Comparison of ENCODE assay signal across 7 mouse cellular contexts in genomic region chr2:129174474-129174873, GRCm38 (mm10). TPM values are rescaled to one million over a fixed set of nuclear protein-coding genes. Genes with fewer than 3 reads are reported as not detected.
A peak's percentile ranks its signal among the peaks of the same experiment; 100 is the strongest.
DNase-seq lines count a peak whose midpoint lies in the region; ATAC-seq and TF ChIP-seq lines count a peak whose summit lies in the region.

No protein-coding gene starts in this region.

- TF ChIP-seq CTCF in lung, postnatal 0 days (IDR thresholded peaks at IDR 0.05): peak; percentile 90
- peak; percentile 67 for TF ChIP-seq CTCF in small intestine, adult 2 months (IDR thresholded peaks at IDR 0.05; ENCODE audit: extremely low read depth, insufficient read length, insufficient replicate concordance, low read depth, low read length)

- ATAC-seq in embryonic facial prominence, embryonic 14.5 days (ENCODE audit: low read depth): no peak
- no peak for ATAC-seq in heart, embryonic 14.5 days (ENCODE audit: insufficient number of reproducible peaks, insufficient read depth, low FRiP score, low read depth)
- ATAC-seq in lung, postnatal 0 days: peak; percentile 65

- TF ChIP-seq POLR2A in small intestine, adult 2 months (IDR thresholded peaks at IDR 0.05; ENCODE audit: low read depth, low read length): no peak

- peak; percentile 66 for DNase-seq in ES-CJ7 (ENCODE audit: low read depth, low spot score)
- DNase-seq in adrenal gland, adult 2 months: peak; percentile 44
- DNase-seq in embryonic facial prominence, embryonic 14.5 days (ENCODE audit: low spot score): peak; percentile 45
- DNase-seq in kidney, postnatal 4 days: peak; percentile 63 to 73
- DNase-seq in lung, postnatal 0 days (ENCODE audit: low spot score): peak; percentile 81

- no peaks in the 10 kb centered on the region for H3K36me3 ChIP-seq in embryonic facial prominence, embryonic 14.5 days (ENCODE audit: control insufficient read depth, insufficient read depth, low read length)
- H3K36me3 ChIP-seq in heart, embryonic 14.5 days (ENCODE audit: control insufficient read depth, insufficient read depth, low read length): no peaks in the 10 kb centered on the region
- no peaks in the 10 kb centered on the region for H3K36me3 ChIP-seq in lung, postnatal 0 days (ENCODE audit: insufficient read depth, low read length)
- H3K36me3 ChIP-seq in small intestine, adult 2 months (ENCODE audit: control insufficient read depth, insufficient read depth, low read length): no peaks in the 10 kb centered on the region

- TF ChIP-seq EP300 in lung, postnatal 0 days (IDR thresholded peaks at IDR 0.05): no peak

- H3K4me1 ChIP-seq in embryonic facial prominence, embryonic 14.5 days (ENCODE audit: control insufficient read depth, insufficient read depth, low read length): no peaks in the 10 kb centered on the region
- H3K4me1 ChIP-seq in heart, embryonic 14.5 days (ENCODE audit: control insufficient read depth in 2 of 2, insufficient read depth in 2 of 2, low read length in 2 of 2): 0 out of 4 replicates have a peak, but pooled peaks cover 0 to 3% of the 10 kb centered on the region in 2 experiments
- no peaks in the 10 kb centered on the region for H3K4me1 ChIP-seq in lung, postnatal 0 days (ENCODE audit: insufficient read depth, low read depth, low read length)
- no peaks in the 10 kb centered on the region; the same call in 1 of the 2 replicates for H3K4me1 ChIP-seq in small intestine, adult 2 months (ENCODE audit: control insufficient read depth, insufficient read depth, insufficient read length, low read length)

- no peak overlapping the region for H3K4me2 ChIP-seq in embryonic facial prominence, embryonic 14.5 days (ENCODE audit: low read depth, low read length)
- 0 out of 2 replicates have a peak overlapping the region, but pooled peaks have one; percentile 16 for H3K4me2 ChIP-seq in heart, embryonic 14.5 days (ENCODE audit: low read length)
- H3K4me2 ChIP-seq in lung, postnatal 0 days (replicated peaks; ENCODE audit: low read depth, low read length): no peak overlapping the region

- no peaks in the 10 kb centered on the region for H3K9me3 ChIP-seq in embryonic facial prominence, embryonic 14.5 days (ENCODE audit: control insufficient read depth, low read length)
- no peaks in the 10 kb centered on the region for H3K9me3 ChIP-seq in heart, embryonic 14.5 days (ENCODE audit: control insufficient read depth, low read length)
- H3K9me3 ChIP-seq in lung, postnatal 0 days (ENCODE audit: low read length): no peaks in the 10 kb centered on the region

- H3K4me3 ChIP-seq in embryonic facial prominence, embryonic 14.5 days (ENCODE audit: low read depth, low read length): no peak overlapping the region
- no peak overlapping the region for H3K4me3 ChIP-seq in heart, embryonic 14.5 days (ENCODE audit: control insufficient read depth in 1 of 2, insufficient read depth in 1 of 2, low read depth in 1 of 2, low read length in 2 of 2)
- no peak overlapping the region for H3K4me3 ChIP-seq in lung, postnatal 0 days (ENCODE audit: low read depth, low read length)
- no peak overlapping the region for H3K4me3 ChIP-seq in small intestine, adult 2 months (ENCODE audit: low read depth, low read length)

- no peak overlapping the region for H3K27ac ChIP-seq in embryonic facial prominence, embryonic 14.5 days (replicated peaks; ENCODE audit: low read depth, low read length)
- H3K27ac ChIP-seq in heart, embryonic 14.5 days (replicated peaks in 1 of 2; ENCODE audit: control insufficient read depth in 1 of 2, insufficient read depth in 1 of 2, low read depth in 2 of 2, low read length in 2 of 2): no peak overlapping the region
- H3K27ac ChIP-seq in lung, postnatal 0 days (ENCODE audit: low read length): no peak overlapping the region
- H3K27ac ChIP-seq in small intestine, adult 2 months (ENCODE audit: insufficient read depth, low read depth, low read length): no peak overlapping the region

- WGBS in embryonic facial prominence, embryonic 14.5 days: 50% methylated on average over 7 of the region's 7 CpGs
- 31% methylated on average over 7 of the region's 7 CpGs for WGBS in heart, embryonic 14.5 days
- WGBS in lung, postnatal 0 days: 22% methylated on average over 7 of the region's 7 CpGs
- 19% methylated on average over 7 of the region's 7 CpGs for WGBS in small intestine, adult 2 months

- no peak overlapping the region for H3K9ac ChIP-seq in embryonic facial prominence, embryonic 14.5 days (ENCODE audit: low read depth, low read length)
- no peak overlapping the region for H3K9ac ChIP-seq in heart, embryonic 14.5 days (ENCODE audit: low read length)
- H3K9ac ChIP-seq in lung, postnatal 0 days (replicated peaks; ENCODE audit: low read depth): no peak overlapping the region

- H3K27me3 ChIP-seq in embryonic facial prominence, embryonic 14.5 days (replicated peaks; ENCODE audit: control insufficient read depth, insufficient read depth, low read length): no peaks in the 10 kb centered on the region
- H3K27me3 ChIP-seq in heart, embryonic 14.5 days (ENCODE audit: control insufficient read depth, insufficient read depth, low read length): no peaks in the 10 kb centered on the region
- no peaks in the 10 kb centered on the region for H3K27me3 ChIP-seq in lung, postnatal 0 days (replicated peaks; ENCODE audit: insufficient read depth, low read length)
- H3K27me3 ChIP-seq in small intestine, adult 2 months (ENCODE audit: control insufficient read depth, insufficient read depth, low read length): no peaks in the 10 kb centered on the region; the same call in 1 of the 2 replicates

RNA-seq across cellular contexts. Expression of gene Slc20a1, which starts 24.1 kb away (rescaled TPM):
- total RNA-seq in adrenal gland, adult 2 months (2021): 10 to 100 TPM; 12.4 to 14.1 TPM
- polyA plus RNA-seq in adrenal gland, adult 2 months (2012; rRNA removed): 6.8 and 9.4 TPM in 2 replicates
- polyA plus RNA-seq in embryonic facial prominence, embryonic 14.5 days (2014; fragmentation: Nextera tagmentation; extraction: Ambion mirVana): 23.7 and 28.8 TPM in 2 replicates
- polyA plus RNA-seq in heart, embryonic 14.5 days (2014; fragmentation: Nextera tagmentation; extraction: Ambion mirVana): 21.6 and 22.0 TPM in 2 replicates
- polyA plus RNA-seq in lung, postnatal 0 days (2015; fragmentation: Nextera tagmentation; extraction: Ambion mirVana): 10.0 and 10.5 TPM in 2 replicates
- polyA plus RNA-seq in small intestine, adult 2 months (2012; rRNA removed): 4.8 and 6.6 TPM in 2 replicates

RNA-seq across cellular contexts. Expression of gene Chchd5, which starts 45.0 kb away (rescaled TPM):
- 10 to 100 TPM; 22.5 to 27.3 TPM for total RNA-seq in adrenal gland, adult 2 months (2021)
- 84.8 and 107 TPM in 2 replicates for polyA plus RNA-seq in adrenal gland, adult 2 months (2012; rRNA removed)
- polyA plus RNA-seq in embryonic facial prominence, embryonic 14.5 days (2014; fragmentation: Nextera tagmentation; extraction: Ambion mirVana): 25.8 and 30.3 TPM in 2 replicates
- polyA plus RNA-seq in heart, embryonic 14.5 days (2014; fragmentation: Nextera tagmentation; extraction: Ambion mirVana): 20.9 and 23.8 TPM in 2 replicates
- 21.1 and 21.4 TPM in 2 replicates for polyA plus RNA-seq in lung, postnatal 0 days (2015; fragmentation: Nextera tagmentation; extraction: Ambion mirVana)
- 9.7 and 21.0 TPM in 2 replicates for polyA plus RNA-seq in small intestine, adult 2 months (2012; rRNA removed)
